Mouse (Mus musculus): ENCODE measurements around the gene Gm16181. TPM values are rescaled to one million over a fixed set of nuclear protein-coding genes. Genes with fewer than 3 reads are reported as not detected.
A peak's percentile ranks its signal among the peaks of the same experiment; 100 is the strongest.

The Gm16181 gene
- polyA plus RNA-seq, 1 experiment = not detected

DNA sequence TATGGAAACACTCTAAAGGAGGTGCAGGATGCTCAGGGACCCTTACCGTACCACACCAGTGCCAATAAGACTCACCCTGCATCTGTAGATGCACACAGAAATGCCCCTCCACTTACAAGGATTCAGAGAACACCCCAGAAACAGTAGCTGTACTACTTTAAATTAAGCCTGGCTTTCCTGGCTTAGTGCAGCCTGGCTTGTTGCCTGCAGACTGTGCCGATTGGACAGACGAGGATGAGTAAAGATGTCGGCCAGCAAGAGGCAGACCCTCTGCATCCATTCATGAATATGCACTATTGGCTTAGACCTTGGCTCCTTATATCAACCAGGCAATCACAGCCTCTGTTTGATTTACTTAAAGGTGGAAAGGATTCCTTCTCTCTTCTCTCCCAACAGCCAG, 39.0 kb downstream of the Gm16181 start:
- Histone ChIP-seq H3K36me3 (ENCODE audit: control insufficient read depth, insufficient read depth) (peaks cover under 1% of the 10 kb centered on the region), H3K4me3 (ENCODE audit: insufficient read depth, poor library complexity, severe bottlenecking) (no peak overlapping the region), H3K79me3 (ENCODE audit: low read depth) (no peaks in the 10 kb centered on the region), H3ac (ENCODE audit: control insufficient read depth, insufficient read length, low read depth) (no peak overlapping the region), H3K27me3 (ENCODE audit: control insufficient read depth, insufficient read depth, insufficient read length) (no peaks in the 10 kb centered on the region), H3K79me2 (ENCODE audit: control insufficient read depth, insufficient read depth) (no peaks in the 10 kb centered on the region)
- TF ChIP-seq USF1 (IDR thresholded peaks at IDR 0.05; ENCODE audit: low read depth) (no peak), CTCF (IDR thresholded peaks at IDR 0.05; ENCODE audit: control insufficient read depth, insufficient read depth, insufficient read length) (no peak), FOSL1 (IDR thresholded peaks at IDR 0.05; ENCODE audit: insufficient read depth, low read length, poor library complexity, severe bottlenecking) (no peak)

DNA sequence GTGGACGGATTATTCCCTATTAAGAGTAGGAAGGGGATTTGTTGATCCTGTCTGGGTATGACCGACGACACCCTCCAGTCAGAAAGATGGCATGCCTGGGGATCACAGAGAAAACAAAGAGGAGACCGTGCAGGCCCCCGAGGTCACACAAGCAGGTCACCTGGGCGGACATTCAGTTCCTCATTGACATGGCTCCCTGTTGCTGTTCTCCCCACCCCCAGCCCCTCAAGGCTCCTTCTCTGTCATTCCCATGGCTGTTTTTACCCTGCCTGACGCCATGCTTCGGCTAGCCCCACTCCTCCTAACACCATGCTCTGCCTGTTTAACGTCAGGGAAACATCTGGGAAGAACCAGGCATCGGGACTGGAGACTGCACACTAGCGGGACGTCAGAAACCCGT, 41.0 kb downstream of the Gm16181 start:
- H3K4me3 ChIP-seq (ENCODE audit: insufficient read depth, poor library complexity, severe bottlenecking) = no peak overlapping the region
- H3K27me3 ChIP-seq (ENCODE audit: control insufficient read depth, insufficient read depth, insufficient read length) = no peaks in the 10 kb centered on the region
- H3K79me3 ChIP-seq (ENCODE audit: low read depth) = no peaks in the 10 kb centered on the region
- TF ChIP-seq MYOD1 (IDR thresholded peaks at IDR 0.05; ENCODE audit: control insufficient read depth, insufficient read length, low read depth) (no peak), FOSL1 (IDR thresholded peaks at IDR 0.05; ENCODE audit: insufficient read depth, low read length, poor library complexity, severe bottlenecking) (no peak), USF1 (IDR thresholded peaks at IDR 0.05; ENCODE audit: low read depth) (no peak), MAX (IDR thresholded peaks at IDR 0.05) (no peak), MYOG (IDR thresholded peaks at IDR 0.05; ENCODE audit: control insufficient read depth, extremely low read depth, insufficient read length) (no peak), CEBPB (IDR thresholded peaks at IDR 0.05; ENCODE audit: low read depth) (no peak)
- no peaks in the 10 kb centered on the region for H3K36me3 ChIP-seq (ENCODE audit: control insufficient read depth, insufficient read depth)
- H3K79me2 ChIP-seq (ENCODE audit: control insufficient read depth, insufficient read depth) = no peaks in the 10 kb centered on the region
- no peak overlapping the region for H3ac ChIP-seq (ENCODE audit: control insufficient read depth, insufficient read length, low read depth)

DNA sequence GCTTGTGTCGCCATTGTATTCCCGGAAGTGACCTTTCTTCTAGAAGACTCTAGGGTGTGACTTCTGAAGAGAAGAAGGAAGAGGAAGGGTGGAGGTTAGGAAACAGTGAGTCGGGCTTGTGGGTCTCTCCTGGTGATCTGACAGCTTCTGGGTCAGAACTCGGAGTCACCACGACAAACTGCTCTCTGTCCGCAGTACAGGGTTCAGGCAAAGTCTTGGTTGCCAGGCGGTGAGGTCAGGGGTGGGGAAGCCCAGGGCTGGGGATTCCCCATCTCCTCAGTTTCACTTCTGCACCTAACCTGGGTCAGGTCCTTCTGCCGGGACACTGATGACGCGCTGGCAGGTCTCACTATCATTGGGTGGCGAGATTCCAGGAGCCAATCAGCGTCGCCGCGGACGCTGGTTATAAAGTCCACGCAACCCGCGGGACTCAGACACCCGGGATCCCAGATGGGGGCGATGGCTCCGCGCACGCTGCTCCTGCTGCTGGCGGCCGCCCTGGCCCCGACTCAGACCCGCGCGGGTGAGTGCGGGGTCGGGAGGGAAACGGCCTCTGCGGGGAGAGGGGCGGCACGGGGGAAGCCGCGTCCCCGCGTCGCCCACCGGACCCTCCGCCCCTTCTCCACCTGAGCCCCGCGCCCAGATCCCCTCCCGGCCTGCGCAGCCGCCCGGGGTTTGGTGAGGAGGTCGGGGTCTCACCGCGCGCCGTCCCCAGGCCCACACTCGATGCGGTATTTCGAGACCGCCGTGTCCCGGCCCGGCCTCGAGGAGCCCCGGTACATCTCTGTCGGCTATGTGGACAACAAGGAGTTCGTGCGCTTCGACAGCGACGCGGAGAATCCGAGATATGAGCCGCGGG, 42.3 kb downstream of the Gm16181 start, which contains the start of gene H2-D1:
TSS of gene H2-D1 (plus strand) at position 67 of the 859 bp plus-strand sequence.
- Histone ChIP-seq H3K36me3 (ENCODE audit: control insufficient read depth, insufficient read depth) (no peaks in the 10 kb centered on the region), H3K79me3 (ENCODE audit: low read depth) (no peaks in the 10 kb centered on the region), H3K79me2 (ENCODE audit: control insufficient read depth, insufficient read depth) (no peaks in the 10 kb centered on the region), H3K4me3 (ENCODE audit: insufficient read depth, poor library complexity, severe bottlenecking) (peak within 1 kb of the TSS; percentile 23), H3K27me3 (ENCODE audit: control insufficient read depth, insufficient read depth, insufficient read length) (no peaks in the 10 kb centered on the region), H3ac (ENCODE audit: control insufficient read depth, insufficient read length, low read depth) (peak within 1 kb of the TSS; percentile 48)
- no peak for TF ChIP-seq FOSL1 (IDR thresholded peaks at IDR 0.05; ENCODE audit: insufficient read depth, low read length, poor library complexity, severe bottlenecking)
- TF ChIP-seq MYOD1 (IDR thresholded peaks at IDR 0.05; ENCODE audit: control insufficient read depth, insufficient read length, low read depth) = no peak
- TF ChIP-seq CTCF (IDR thresholded peaks at IDR 0.05; ENCODE audit: control insufficient read depth, insufficient read depth, insufficient read length) = no peak
- TF ChIP-seq MYOG (IDR thresholded peaks at IDR 0.05; ENCODE audit: control insufficient read depth, extremely low read depth, insufficient read length) = no peak
- no peak for TF ChIP-seq USF1 (IDR thresholded peaks at IDR 0.05; ENCODE audit: low read depth)
- TF ChIP-seq MAX (IDR thresholded peaks at IDR 0.05) = no peak
- no peak for TF ChIP-seq CEBPB (IDR thresholded peaks at IDR 0.05; ENCODE audit: low read depth)

DNA sequence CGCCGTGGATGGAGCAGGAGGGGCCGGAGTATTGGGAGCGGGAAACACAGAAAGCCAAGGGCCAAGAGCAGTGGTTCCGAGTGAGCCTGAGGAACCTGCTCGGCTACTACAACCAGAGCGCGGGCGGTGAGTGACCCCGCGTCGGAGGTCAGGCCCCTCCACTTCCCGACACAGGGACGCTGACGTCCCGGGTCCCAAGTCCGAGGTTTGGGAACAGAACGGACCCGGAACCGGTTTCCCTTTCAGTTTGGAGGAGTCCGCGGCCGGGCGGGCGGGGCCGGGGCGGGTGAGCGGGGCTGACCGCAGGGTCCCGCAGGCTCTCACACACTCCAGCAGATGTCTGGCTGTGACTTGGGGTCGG, 42.9 kb downstream of the Gm16181 start:
- Histone ChIP-seq H3ac (ENCODE audit: control insufficient read depth, insufficient read length, low read depth) (no peak overlapping the region), H3K4me3 (ENCODE audit: insufficient read depth, poor library complexity, severe bottlenecking) (no peak overlapping the region), H3K79me2 (ENCODE audit: control insufficient read depth, insufficient read depth) (no peaks in the 10 kb centered on the region), H3K27me3 (ENCODE audit: control insufficient read depth, insufficient read depth, insufficient read length) (no peaks in the 10 kb centered on the region), H3K36me3 (ENCODE audit: control insufficient read depth, insufficient read depth) (no peaks in the 10 kb centered on the region), H3K79me3 (ENCODE audit: low read depth) (no peaks in the 10 kb centered on the region)
- no peak for TF ChIP-seq CTCF (IDR thresholded peaks at IDR 0.05; ENCODE audit: control insufficient read depth, insufficient read depth, insufficient read length)
- no peak for TF ChIP-seq MYOG (IDR thresholded peaks at IDR 0.05; ENCODE audit: control insufficient read depth, extremely low read depth, insufficient read length)
- TF ChIP-seq MYOD1 (IDR thresholded peaks at IDR 0.05; ENCODE audit: control insufficient read depth, insufficient read length, low read depth) = no peak
- TF ChIP-seq CEBPB (IDR thresholded peaks at IDR 0.05; ENCODE audit: low read depth) = no peak
- no peak for TF ChIP-seq FOSL1 (IDR thresholded peaks at IDR 0.05; ENCODE audit: insufficient read depth, low read length, poor library complexity, severe bottlenecking)
- no peak for TF ChIP-seq USF1 (IDR thresholded peaks at IDR 0.05; ENCODE audit: low read depth)
- TF ChIP-seq MAX (IDR thresholded peaks at IDR 0.05) = no peak

DNA sequence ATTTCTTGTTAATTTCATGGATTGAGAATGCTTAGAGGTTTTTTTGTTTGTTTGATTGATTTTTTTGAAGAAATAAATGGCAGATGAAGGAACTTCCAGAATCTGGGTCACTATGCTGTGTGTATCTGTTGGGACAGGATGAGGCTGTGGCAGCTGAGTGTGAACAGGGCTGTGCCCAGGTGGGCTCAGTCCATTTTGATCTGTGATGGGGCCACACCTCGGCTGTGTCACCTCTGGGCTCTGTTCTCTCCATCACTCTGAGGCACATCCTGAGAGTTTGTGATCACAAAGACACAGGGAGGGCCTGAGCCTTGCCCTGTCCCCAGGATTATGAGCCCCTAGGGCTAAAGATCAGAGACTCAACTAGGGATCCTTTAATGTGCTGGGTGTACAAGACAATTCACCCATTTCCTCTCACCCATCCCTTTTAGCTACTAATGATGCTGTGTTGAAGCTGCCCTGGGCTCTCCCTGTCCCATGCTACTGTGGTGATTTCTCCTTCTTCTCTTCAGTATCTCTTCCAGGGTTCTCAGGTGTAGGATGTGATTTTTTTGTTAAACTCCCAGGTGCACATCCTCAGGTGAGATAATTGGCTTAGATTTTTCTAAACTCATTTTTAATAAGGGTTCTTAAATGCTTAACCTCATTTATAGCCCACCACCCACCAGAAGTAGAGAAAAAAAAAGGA, 46.9 kb downstream of the Gm16181 start:
- Histone ChIP-seq H3K27me3 (ENCODE audit: control insufficient read depth, insufficient read depth, insufficient read length) (no peaks in the 10 kb centered on the region), H3K79me2 (ENCODE audit: control insufficient read depth, insufficient read depth) (no peaks in the 10 kb centered on the region), H3K79me3 (ENCODE audit: low read depth) (no peaks in the 10 kb centered on the region), H3K4me3 (ENCODE audit: insufficient read depth, poor library complexity, severe bottlenecking) (no peak overlapping the region), H3ac (ENCODE audit: control insufficient read depth, insufficient read length, low read depth) (no peak overlapping the region), H3K36me3 (ENCODE audit: control insufficient read depth, insufficient read depth) (no peaks in the 10 kb centered on the region)
- TF ChIP-seq MYOD1 (IDR thresholded peaks at IDR 0.05; ENCODE audit: control insufficient read depth, insufficient read length, low read depth) = no peak
- TF ChIP-seq MAX (IDR thresholded peaks at IDR 0.05) = no peak
- no peak for TF ChIP-seq FOSL1 (IDR thresholded peaks at IDR 0.05; ENCODE audit: insufficient read depth, low read length, poor library complexity, severe bottlenecking)
- TF ChIP-seq MYOG (IDR thresholded peaks at IDR 0.05; ENCODE audit: control insufficient read depth, extremely low read depth, insufficient read length) = no peak
- TF ChIP-seq CEBPB (IDR thresholded peaks at IDR 0.05; ENCODE audit: low read depth) = no peak
- TF ChIP-seq CTCF (IDR thresholded peaks at IDR 0.05; ENCODE audit: control insufficient read depth, insufficient read depth, insufficient read length) = no peak
- TF ChIP-seq USF1 (IDR thresholded peaks at IDR 0.05; ENCODE audit: low read depth) = no peak

Data from C2C12 (cell line).